Comparison of ENCODE assay signal across 8 mouse cellular contexts in the genomic region with DNA sequence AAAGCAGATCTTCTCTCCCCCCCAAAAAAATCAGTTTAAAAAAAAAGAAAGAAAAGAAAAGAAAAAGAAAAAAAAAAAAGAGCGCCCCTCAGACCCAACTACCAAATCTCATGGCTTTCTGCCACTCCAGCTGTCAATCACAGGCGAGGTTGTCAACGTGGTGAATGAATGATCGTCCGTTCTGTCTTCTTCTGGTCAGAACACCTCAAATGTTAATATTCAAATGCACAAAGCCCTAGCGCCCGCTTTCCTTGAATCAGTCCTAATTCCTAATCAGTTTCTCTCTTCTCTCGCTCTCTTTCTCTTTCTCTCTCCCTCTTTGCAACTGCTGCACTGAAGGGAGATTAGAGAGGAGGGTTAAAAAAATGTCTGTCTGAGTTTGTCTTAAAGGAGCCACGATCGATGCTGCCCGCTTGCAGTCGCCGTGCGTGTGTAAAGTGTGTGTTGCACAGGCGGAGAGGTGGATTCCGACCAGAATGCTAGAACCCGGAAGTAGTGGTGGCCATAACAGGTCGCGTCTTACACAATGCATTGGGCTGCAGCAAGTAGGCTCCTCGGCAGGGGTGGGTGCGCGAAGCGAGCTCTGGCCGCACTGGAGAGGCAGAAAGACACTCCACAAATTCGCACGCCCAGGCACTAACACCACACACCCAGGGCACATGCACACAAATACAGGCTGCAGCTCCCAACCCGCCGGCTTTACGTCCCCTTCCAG. TPM values are rescaled to one million over a fixed set of nuclear protein-coding genes. Genes with fewer than 3 reads are reported as not detected.
DNase-seq lines count a peak whose midpoint lies in the region; ATAC-seq lines count a peak whose summit lies in the region.

Gene Meis1 (minus strand): TSS at position 497 of the 715 bp plus-strand sequence.

- peaks cover 42% of the 10 kb centered on the region for H3K4me1 ChIP-seq in forebrain, embryonic 12.5 days
- H3K4me1 ChIP-seq in heart, embryonic 16.5 days (ENCODE audit: control insufficient read depth, insufficient read depth, low read length): peaks cover 8% of the 10 kb centered on the region
- H3K4me1 ChIP-seq in liver, embryonic 15.5 days (replicated peaks): no peaks in the 10 kb centered on the region; the same call in none of the 2 replicates
- peaks cover 25% of the 10 kb centered on the region for H3K4me1 ChIP-seq in neural tube, embryonic 11.5 days (ENCODE audit: control insufficient read depth, insufficient read depth, low read length)

- peaks cover 34% of the 10 kb centered on the region for H3K27me3 ChIP-seq in forebrain, embryonic 12.5 days
- H3K27me3 ChIP-seq in heart, embryonic 16.5 days (ENCODE audit: control insufficient read depth, insufficient read depth, low read length): no peaks in the 10 kb centered on the region
- peaks cover 83% of the 10 kb centered on the region for H3K27me3 ChIP-seq in liver, embryonic 15.5 days
- no peaks in the 10 kb centered on the region for H3K27me3 ChIP-seq in neural tube, embryonic 11.5 days (ENCODE audit: control insufficient read depth, insufficient read depth, low read length)

- peak; percentile 60 for DNase-seq in CD4-positive, CD25-positive, alpha-beta regulatory T cell, adult 2 months (ENCODE audit: low read depth, low spot score)
- DNase-seq in c-Kit-positive CD71-negative TER-119-negative erythroid progenitor cells, embryonic 14.5 days (ENCODE audit: low read depth): peak; percentile 72
- peak; percentile 87 to 92 for DNase-seq in kidney, postnatal 36 days
- peak; percentile 93 for DNase-seq in neural tube, embryonic 11.5 days (ENCODE audit: low spot score)
- DNase-seq in telencephalon, adult 2 months (ENCODE audit: low read depth, low spot score): peak; percentile 77

- H3K9me3 ChIP-seq in forebrain, embryonic 12.5 days: no peaks in the 10 kb centered on the region
- H3K9me3 ChIP-seq in heart, embryonic 16.5 days (replicated peaks; ENCODE audit: control insufficient read depth, low read length): no peaks in the 10 kb centered on the region
- H3K9me3 ChIP-seq in liver, embryonic 15.5 days (replicated peaks): no peaks in the 10 kb centered on the region
- no peaks in the 10 kb centered on the region for H3K9me3 ChIP-seq in neural tube, embryonic 11.5 days (ENCODE audit: control insufficient read depth, low read length)

- H3K27ac ChIP-seq in forebrain, embryonic 12.5 days: peak within 1 kb of the TSS; percentile 97
- peak within 1 kb of the TSS; percentile 95 for H3K27ac ChIP-seq in heart, embryonic 16.5 days (ENCODE audit: low read length)
- peak within 1 kb of the TSS; percentile 70 for H3K27ac ChIP-seq in liver, embryonic 15.5 days (replicated peaks)
- H3K27ac ChIP-seq in neural tube, embryonic 11.5 days (ENCODE audit: low read depth, low read length): peak within 1 kb of the TSS; percentile 98

- ATAC-seq in forebrain, embryonic 12.5 days (ENCODE audit: low FRiP score): peak; percentile 88
- ATAC-seq in heart, embryonic 16.5 days (replicated peaks; ENCODE audit: extremely low read depth, insufficient read depth, low FRiP score): peak; percentile 84
- peak; percentile 77 for ATAC-seq in liver, embryonic 15.5 days (ENCODE audit: insufficient read depth)
- peak; percentile 89 for ATAC-seq in neural tube, embryonic 11.5 days (ENCODE audit: insufficient read depth, low FRiP score, low TSS enrichment)

- H3K36me3 ChIP-seq in forebrain, embryonic 12.5 days (replicated peaks): no peaks in the 10 kb centered on the region
- H3K36me3 ChIP-seq in heart, embryonic 16.5 days (ENCODE audit: control insufficient read depth, insufficient read depth): no peaks in the 10 kb centered on the region
- no peaks in the 10 kb centered on the region for H3K36me3 ChIP-seq in liver, embryonic 15.5 days (replicated peaks)
- H3K36me3 ChIP-seq in neural tube, embryonic 11.5 days (ENCODE audit: control insufficient read depth, insufficient read depth, low read length): no peaks in the 10 kb centered on the region; the same call in 1 of the 2 replicates

- H3K4me3 ChIP-seq in forebrain, embryonic 12.5 days (replicated peaks): peak within 1 kb of the TSS; percentile 58
- H3K4me3 ChIP-seq in heart, embryonic 16.5 days (ENCODE audit: low read length): peak within 1 kb of the TSS; percentile 69
- H3K4me3 ChIP-seq in liver, embryonic 15.5 days (replicated peaks): peak within 1 kb of the TSS; percentile 60
- peak within 1 kb of the TSS; percentile 89 for H3K4me3 ChIP-seq in neural tube, embryonic 11.5 days (ENCODE audit: low read depth, low read length)

- H3K4me2 ChIP-seq in forebrain, embryonic 12.5 days: peak within 1 kb of the TSS; percentile 86
- H3K4me2 ChIP-seq in heart, embryonic 16.5 days (ENCODE audit: low read depth, low read length): peak within 1 kb of the TSS; percentile 89
- H3K4me2 ChIP-seq in liver, embryonic 15.5 days: peak within 1 kb of the TSS; percentile 74
- peak within 1 kb of the TSS; percentile 92 for H3K4me2 ChIP-seq in neural tube, embryonic 11.5 days (ENCODE audit: low read depth)

- under 1% methylated on average over 29 of the region's 29 CpGs for WGBS in forebrain, embryonic 12.5 days
- under 1% methylated on average over 29 of the region's 29 CpGs for WGBS in heart, embryonic 16.5 days
- under 1% methylated on average over 29 of the region's 29 CpGs for WGBS in liver, embryonic 15.5 days (ENCODE audit: insufficient replicate concordance)
- WGBS in neural tube, embryonic 11.5 days: under 1% methylated on average over 29 of the region's 29 CpGs

- H3K9ac ChIP-seq in forebrain, embryonic 12.5 days: peak within 1 kb of the TSS; percentile 90
- H3K9ac ChIP-seq in heart, embryonic 16.5 days (ENCODE audit: low read length): peak within 1 kb of the TSS; percentile 100
- H3K9ac ChIP-seq in liver, embryonic 15.5 days: peak within 1 kb of the TSS; percentile 46; the same call in 1 of the 2 replicates
- peak within 1 kb of the TSS; percentile 99 for H3K9ac ChIP-seq in neural tube, embryonic 11.5 days (ENCODE audit: low read length)

RNA-seq across cellular contexts. Expression of gene Meis1, which starts in this region (rescaled TPM):
- 40.4 and 44.8 TPM in 2 replicates for polyA plus RNA-seq in forebrain, embryonic 12.5 days (2016; fragmentation: Nextera tagmentation; extraction: Ambion mirVana)
- polyA plus RNA-seq in heart, embryonic 16.5 days (2015; fragmentation: Nextera tagmentation; extraction: Ambion mirVana): 59.8 and 61.6 TPM in 2 replicates
- 8.1 and 8.7 TPM in 2 replicates for polyA plus RNA-seq in liver, embryonic 15.5 days (2015; fragmentation: Nextera tagmentation; extraction: Ambion mirVana)
- 183 and 189 TPM in 2 replicates for polyA plus RNA-seq in neural tube, embryonic 11.5 days (2014; fragmentation: Nextera tagmentation; extraction: Ambion mirVana)

Comparison
In these comparisons a context has a peak if more than half of its experiments do, and no peak if none do; other contexts are left out.
1. Peak in every context shown above with its lines: DNase-seq, ATAC-seq, H3K4me3 ChIP-seq and H3K27ac ChIP-seq.
2. H3K9ac ChIP-seq: peak in every context shown above with its lines; median percentile 100 in heart, embryonic 16.5 days; 99 in neural tube, embryonic 11.5 days; 90 in forebrain, embryonic 12.5 days; 46 in liver, embryonic 15.5 days.